Mouse (Mus musculus): ENCODE results near the gene Nr3c2. TPM values are rescaled to one million over a fixed set of nuclear protein-coding genes. Genes with fewer than 3 reads are reported as not detected.

Gene Nr3c2
- polyA plus RNA-seq, 1 experiment from 2014 or later: 4.9 TPM

DNA sequence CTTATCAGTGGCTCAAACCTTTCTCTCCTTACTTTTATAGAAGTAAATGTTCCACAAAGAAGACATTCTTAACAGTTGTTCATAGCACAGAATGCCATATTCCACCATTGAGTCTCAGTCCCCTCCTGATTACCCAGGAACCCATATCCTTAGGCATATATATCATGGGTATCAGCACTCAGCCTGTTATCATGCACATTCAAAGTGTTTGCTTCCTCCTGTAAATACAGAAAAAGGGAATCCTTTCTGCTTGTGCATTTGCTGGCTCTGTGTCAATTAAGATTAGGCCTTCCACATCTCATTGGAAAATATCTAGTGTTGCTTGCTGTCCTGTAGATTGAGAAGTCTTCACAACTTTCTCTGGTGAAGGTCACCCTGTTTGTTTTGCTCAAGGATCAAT, 12.0 kb downstream of the Nr3c2 start:
- no peak overlapping the region for H3K4me2 ChIP-seq
- no peak overlapping the region for H3K27ac ChIP-seq (replicated peaks)
- no peak for ATAC-seq (ENCODE audit: low read depth)
- H3K4me3 ChIP-seq: no peak overlapping the region
- no peaks in the 10 kb centered on the region for H3K36me3 ChIP-seq
- H3K9ac ChIP-seq: no peak overlapping the region
- no peaks in the 10 kb centered on the region for H3K9me3 ChIP-seq
- no peaks in the 10 kb centered on the region for H3K4me1 ChIP-seq (replicated peaks)
- no peaks in the 10 kb centered on the region for H3K27me3 ChIP-seq

GRCm38 (mm10) chr8:76912678-76913077, 13.4 kb downstream of the Nr3c2 start:
- Histone ChIP-seq H3K4me2 (no peak overlapping the region), H3K4me1 (replicated peaks) (no peaks in the 10 kb centered on the region), H3K27me3 (no peaks in the 10 kb centered on the region), H3K4me3 (no peak overlapping the region), H3K9me3 (no peaks in the 10 kb centered on the region), H3K27ac (replicated peaks) (no peak overlapping the region), H3K9ac (no peak overlapping the region), H3K36me3 (no peaks in the 10 kb centered on the region)
- 82% methylated on average over 3 of the region's 3 CpGs for WGBS
- no peak for ATAC-seq (ENCODE audit: low read depth)

DNA sequence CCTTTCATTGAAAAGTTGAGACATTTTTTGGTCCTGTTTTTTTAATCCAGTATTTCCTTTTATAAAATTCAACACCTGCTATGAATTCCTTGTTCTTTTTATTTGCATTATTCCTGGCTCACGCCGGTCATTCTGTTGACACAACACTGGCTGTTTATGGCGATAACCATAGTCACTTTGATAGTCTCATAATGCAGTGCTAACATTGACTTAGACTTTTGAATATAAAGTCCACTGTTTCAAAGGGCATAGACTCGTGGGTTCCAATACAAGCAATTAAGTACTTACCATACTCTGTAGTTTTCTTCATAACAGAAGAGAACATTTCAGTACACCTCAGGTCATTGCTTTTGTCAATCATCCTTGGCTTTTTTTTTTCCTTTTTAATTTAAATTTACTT, 14.0 kb downstream of the Nr3c2 start:
- no peak overlapping the region for H3K9ac ChIP-seq
- 89% methylated on average over 4 of the region's 4 CpGs for WGBS
- no peak overlapping the region for H3K4me2 ChIP-seq
- H3K36me3 ChIP-seq: no peaks in the 10 kb centered on the region
- H3K27ac ChIP-seq (replicated peaks): no peak overlapping the region
- H3K4me3 ChIP-seq: no peak overlapping the region
- H3K9me3 ChIP-seq: no peaks in the 10 kb centered on the region
- no peak for ATAC-seq (ENCODE audit: low read depth)
- H3K4me1 ChIP-seq (replicated peaks): no peaks in the 10 kb centered on the region
- H3K27me3 ChIP-seq: no peaks in the 10 kb centered on the region

DNA sequence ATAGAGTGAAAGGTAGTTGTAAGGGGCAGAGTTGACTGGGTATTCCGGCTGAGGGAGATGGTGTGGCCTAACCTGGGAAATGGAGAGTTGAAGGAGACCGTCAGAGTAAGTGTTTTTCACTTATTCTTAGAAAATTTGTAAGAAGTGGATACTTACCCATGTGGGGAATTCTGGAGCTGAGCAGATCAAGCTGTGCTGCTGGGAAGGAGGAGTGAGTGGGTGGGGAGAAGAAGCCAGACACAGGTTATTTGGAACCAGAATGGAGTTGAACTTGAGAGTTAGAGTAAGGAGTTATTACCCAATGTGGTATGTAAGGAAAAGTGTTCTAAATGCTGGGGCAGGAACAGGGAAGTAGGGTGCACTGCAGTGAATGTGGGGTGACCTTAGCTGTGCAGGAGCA, 16.0 kb downstream of the Nr3c2 start:
- H3K27me3 ChIP-seq: no peaks in the 10 kb centered on the region
- no peaks in the 10 kb centered on the region for H3K36me3 ChIP-seq
- no peaks in the 10 kb centered on the region for H3K4me1 ChIP-seq (replicated peaks)
- no peak overlapping the region for H3K4me2 ChIP-seq
- no peak overlapping the region for H3K27ac ChIP-seq (replicated peaks)
- 91% methylated on average over 2 of the region's 2 CpGs for WGBS
- no peaks in the 10 kb centered on the region for H3K9me3 ChIP-seq
- ATAC-seq (ENCODE audit: low read depth): no peak
- no peak overlapping the region for H3K4me3 ChIP-seq
- no peak overlapping the region for H3K9ac ChIP-seq

- H3K9me3 ChIP-seq: no peaks in the 10 kb centered on the region
- no peak overlapping the region for H3K27ac ChIP-seq (replicated peaks)
- no peak overlapping the region for H3K4me3 ChIP-seq
- 86% methylated on average over 2 of the region's 2 CpGs for WGBS
- no peak overlapping the region for H3K4me2 ChIP-seq
- no peak overlapping the region for H3K9ac ChIP-seq
- H3K27me3 ChIP-seq: no peaks in the 10 kb centered on the region
- no peaks in the 10 kb centered on the region for H3K36me3 ChIP-seq
- ATAC-seq (ENCODE audit: low read depth): no peak
- no peaks in the 10 kb centered on the region for H3K4me1 ChIP-seq (replicated peaks)
Measured at GRCm38 (mm10) chr8:76919546-76919945, 20.3 kb downstream of the Nr3c2 start.

- Histone ChIP-seq H3K36me3 (no peaks in the 10 kb centered on the region), H3K27ac (replicated peaks) (no peak overlapping the region), H3K9ac (no peak overlapping the region), H3K4me3 (no peak overlapping the region), H3K4me2 (no peak overlapping the region), H3K4me1 (replicated peaks) (no peaks in the 10 kb centered on the region), H3K9me3 (no peaks in the 10 kb centered on the region), H3K27me3 (no peaks in the 10 kb centered on the region)
- WGBS: 94% methylated on average over 4 of the region's 4 CpGs
- ATAC-seq (ENCODE audit: low read depth): no peak
Measured at GRCm38 (mm10) chr8:76924150-76924549, 24.9 kb downstream of the Nr3c2 start.

DNA sequence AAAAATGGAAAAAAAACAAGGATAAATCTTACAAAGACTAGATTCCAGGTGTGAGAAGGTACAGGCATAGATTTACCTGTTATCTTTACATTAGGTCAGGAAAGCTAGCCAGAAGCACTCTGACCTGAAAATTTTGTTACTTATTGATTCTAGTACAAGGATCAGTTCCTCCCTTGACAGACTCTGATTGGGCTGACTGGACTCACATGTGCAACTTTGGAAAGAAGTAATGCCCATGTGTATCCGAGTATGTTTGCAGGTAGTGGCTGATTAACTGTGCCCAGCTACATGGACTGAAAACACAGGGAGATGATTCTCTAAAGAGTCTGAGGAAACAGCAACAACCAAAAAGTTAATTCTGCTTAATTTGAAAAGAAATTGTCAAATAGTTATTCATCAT, 29.1 kb downstream of the Nr3c2 start:
- Histone ChIP-seq H3K27ac (replicated peaks) (no peak overlapping the region), H3K36me3 (no peaks in the 10 kb centered on the region), H3K9me3 (no peaks in the 10 kb centered on the region), H3K4me1 (replicated peaks) (no peaks in the 10 kb centered on the region), H3K4me2 (no peak overlapping the region), H3K27me3 (no peaks in the 10 kb centered on the region), H3K4me3 (no peak overlapping the region), H3K9ac (no peak overlapping the region)
- no peak for ATAC-seq (ENCODE audit: low read depth)
- WGBS: 89% methylated on average over 1 of the region's 1 CpGs

DNA sequence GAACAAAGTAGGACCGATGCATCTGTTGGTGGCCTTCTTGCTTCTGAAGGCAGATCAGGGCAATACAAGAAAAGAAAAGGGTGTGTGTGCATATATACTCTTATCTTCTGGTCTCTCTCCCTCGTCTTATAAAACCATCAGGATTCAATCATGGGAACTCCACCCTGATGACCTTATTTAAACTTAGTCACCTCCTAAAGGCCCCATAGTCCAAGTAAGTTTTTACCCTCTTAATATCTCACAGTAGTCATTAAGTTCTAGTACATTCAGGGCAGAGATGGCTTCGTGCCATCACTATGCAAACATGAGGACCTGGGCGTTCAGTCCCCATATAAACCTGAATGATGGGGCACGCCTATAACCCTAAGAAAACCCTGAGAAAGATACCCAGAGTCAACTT, 29.6 kb downstream of the Nr3c2 start:
- no peaks in the 10 kb centered on the region for H3K27me3 ChIP-seq
- no peaks in the 10 kb centered on the region for H3K36me3 ChIP-seq
- H3K4me2 ChIP-seq: no peak overlapping the region
- no peak overlapping the region for H3K9ac ChIP-seq
- H3K27ac ChIP-seq (replicated peaks): no peak overlapping the region
- no peaks in the 10 kb centered on the region for H3K9me3 ChIP-seq
- no peak overlapping the region for H3K4me3 ChIP-seq
- no peak for ATAC-seq (ENCODE audit: low read depth)
- WGBS: 90% methylated on average over 5 of the region's 5 CpGs
- H3K4me1 ChIP-seq (replicated peaks): no peaks in the 10 kb centered on the region

DNA sequence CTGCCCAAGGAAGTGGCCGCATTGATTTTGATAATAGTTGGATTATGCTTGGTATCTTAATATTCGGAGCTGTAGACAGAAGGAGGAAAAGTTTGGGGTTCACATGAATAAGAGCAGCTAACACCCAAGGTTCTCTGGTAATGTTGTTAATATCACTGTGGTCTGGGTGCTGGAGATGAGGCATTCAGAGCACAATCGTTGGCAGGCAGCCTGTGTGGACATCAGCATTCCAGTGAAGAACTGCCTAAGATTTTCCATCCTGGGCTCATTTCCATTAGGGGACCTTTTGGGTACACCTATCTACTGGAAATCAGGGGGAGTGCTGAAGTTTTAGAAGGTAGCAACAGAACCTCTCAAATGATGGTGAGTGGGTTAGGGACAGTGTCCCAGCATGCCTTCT, 65.8 kb downstream of the Nr3c2 start:
- Histone ChIP-seq H3K9ac (no peak overlapping the region), H3K36me3 (no peaks in the 10 kb centered on the region), H3K4me3 (no peak overlapping the region), H3K27me3 (no peaks in the 10 kb centered on the region), H3K9me3 (no peaks in the 10 kb centered on the region), H3K27ac (replicated peaks) (no peak overlapping the region), H3K4me2 (no peak overlapping the region), H3K4me1 (replicated peaks) (no peaks in the 10 kb centered on the region)
- 94% methylated on average over 3 of the region's 3 CpGs for WGBS
- ATAC-seq (ENCODE audit: low read depth): no peak

GRCm38 (mm10) chr8:76971187-76971586, 71.9 kb downstream of the Nr3c2 start:
- Histone ChIP-seq H3K4me3 (no peak overlapping the region), H3K4me1 (replicated peaks) (peaks cover 9% of the 10 kb centered on the region; the same call in 1 of the 2 replicates), H3K27me3 (no peaks in the 10 kb centered on the region), H3K9ac (no peak overlapping the region), H3K27ac (replicated peaks) (no peak overlapping the region), H3K9me3 (no peaks in the 10 kb centered on the region), H3K4me2 (no peak overlapping the region), H3K36me3 (no peaks in the 10 kb centered on the region)
- no peak for ATAC-seq (ENCODE audit: low read depth)
- WGBS: 91% methylated on average over 4 of the region's 4 CpGs

DNA sequence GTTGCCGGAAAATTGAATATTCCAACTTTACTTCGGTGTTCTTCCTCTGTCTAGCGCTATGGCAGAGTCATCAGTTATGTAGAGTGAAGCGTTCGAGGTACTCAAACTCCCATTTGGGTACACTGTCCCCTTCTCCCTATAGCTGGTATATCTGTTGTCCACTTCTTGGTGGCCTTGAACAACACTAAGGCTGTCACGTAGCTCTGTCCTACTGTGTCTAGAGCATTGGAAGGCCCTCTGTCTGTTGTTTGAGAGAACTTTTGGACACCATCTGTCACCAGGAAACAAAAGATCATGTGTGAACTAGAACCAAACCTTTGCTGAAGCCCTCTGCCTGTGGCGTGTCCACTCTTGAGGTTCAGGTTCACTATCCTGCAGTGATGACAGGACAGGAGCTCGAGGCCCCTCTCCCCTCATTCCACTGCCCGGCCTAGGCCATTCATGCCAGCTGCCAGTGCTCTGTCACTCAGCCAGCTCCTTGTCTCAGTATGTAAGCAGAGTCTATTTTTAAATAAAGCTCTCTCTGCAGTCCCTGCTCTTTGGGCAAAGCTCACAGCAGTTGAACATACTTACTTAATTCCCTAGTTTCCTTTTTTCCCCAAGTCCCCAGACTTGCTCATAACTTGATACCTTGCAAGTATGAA, 72.6 kb downstream of the Nr3c2 start:
- H3K4me3 ChIP-seq: no peak overlapping the region
- H3K27me3 ChIP-seq: no peaks in the 10 kb centered on the region
- H3K9ac ChIP-seq: no peak overlapping the region
- H3K9me3 ChIP-seq: no peaks in the 10 kb centered on the region
- H3K36me3 ChIP-seq: no peaks in the 10 kb centered on the region
- H3K4me2 ChIP-seq: no peak overlapping the region
- peaks cover 9% of the 10 kb centered on the region; the same call in 1 of the 2 replicates for H3K4me1 ChIP-seq (replicated peaks)
- ATAC-seq (ENCODE audit: low read depth): no peak
- no peak overlapping the region for H3K27ac ChIP-seq (replicated peaks)
- 86% methylated on average over 9 of the region's 9 CpGs for WGBS

DNA sequence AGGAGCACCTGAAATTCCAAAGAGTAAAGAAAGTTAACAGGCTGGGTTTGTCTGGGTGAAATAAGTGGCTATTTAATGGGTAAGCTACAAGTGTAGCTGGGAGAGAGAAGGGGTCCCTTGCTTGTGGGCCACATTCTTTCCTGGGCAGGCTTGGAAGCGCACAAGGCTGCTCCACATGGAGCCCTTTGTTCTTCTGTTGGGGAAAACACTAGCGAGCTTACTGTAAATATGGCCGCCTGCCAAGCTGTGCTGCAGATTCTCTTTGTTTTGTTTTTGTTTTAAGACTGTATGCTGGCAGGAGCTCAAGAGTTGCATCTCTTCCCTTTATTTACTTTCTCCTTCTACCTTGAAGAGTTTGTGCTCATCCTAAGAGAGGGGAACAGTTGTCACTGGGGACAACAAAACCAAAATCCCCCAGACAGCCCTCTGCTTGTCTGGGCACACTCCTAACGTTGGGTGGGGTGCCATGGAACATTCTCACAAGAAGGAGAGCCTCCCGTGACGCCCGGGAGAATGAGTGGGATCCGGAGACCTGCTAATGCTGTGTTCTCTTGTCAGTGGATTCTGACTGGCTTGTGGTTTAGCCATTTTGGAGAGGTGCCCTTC, 73.8 kb downstream of the Nr3c2 start:
- peaks cover 9% of the 10 kb centered on the region; the same call in 1 of the 2 replicates for H3K4me1 ChIP-seq (replicated peaks)
- no peak overlapping the region for H3K4me3 ChIP-seq
- no peaks in the 10 kb centered on the region for H3K9me3 ChIP-seq
- no peaks in the 10 kb centered on the region for H3K36me3 ChIP-seq
- H3K9ac ChIP-seq: no peak overlapping the region
- peak; percentile 69; the same call in 1 of the 2 replicates for ATAC-seq (ENCODE audit: low read depth)
- no peak overlapping the region; the same call in 1 of the 2 replicates for H3K27ac ChIP-seq (replicated peaks)
- H3K4me2 ChIP-seq: no peak overlapping the region
- 52% methylated on average over 8 of the region's 8 CpGs for WGBS
- no peaks in the 10 kb centered on the region for H3K27me3 ChIP-seq

DNA sequence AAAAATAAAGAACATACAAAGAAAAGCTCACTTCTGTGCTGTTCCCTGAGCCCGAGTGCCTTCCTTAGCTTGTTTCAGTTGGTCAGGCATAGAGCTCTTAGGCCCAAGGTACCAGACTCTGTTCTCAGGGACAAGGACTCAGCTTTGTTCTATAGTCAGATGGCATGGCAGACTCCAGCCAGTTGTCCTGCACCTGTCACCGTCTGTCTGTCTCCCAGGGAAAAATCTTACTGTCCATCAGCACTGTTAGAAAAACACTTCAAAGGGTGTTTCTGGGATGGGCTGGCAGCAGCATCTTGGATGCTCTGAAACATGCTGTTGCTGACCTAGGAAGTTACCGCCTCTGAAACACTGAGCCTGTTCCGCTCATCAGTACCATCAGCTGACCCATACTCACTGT, 78.7 kb downstream of the Nr3c2 start:
- Histone ChIP-seq H3K27ac (replicated peaks) (no peak overlapping the region), H3K4me3 (no peak overlapping the region), H3K9me3 (peaks cover 6% of the 10 kb centered on the region; the same call in 1 of the 2 replicates), H3K9ac (no peak overlapping the region), H3K27me3 (no peaks in the 10 kb centered on the region), H3K4me2 (no peak overlapping the region), H3K36me3 (no peaks in the 10 kb centered on the region), H3K4me1 (replicated peaks) (peaks cover 4% of the 10 kb centered on the region; the same call in 1 of the 2 replicates)
- WGBS: 91% methylated on average over 4 of the region's 4 CpGs
- ATAC-seq (ENCODE audit: low read depth): no peak
